Mouse (Mus musculus) mouse trophoblast stem cell (cell line): ENCODE data around the gene Kcnh4.
"Not testable (repeated sequence)": the region's sequence is repeated elsewhere in the genome, so short reads cannot be mapped to it uniquely, and the experiment has no call there.

Experiments used
- in situ Hi-C, 2 experiments: fragments of 300-500 bp; cut with MseI, MboI; formaldehyde crosslinking; loops; 2 replicates in 1 of 2; 3 replicates in 1 of 2; pipeline ENCODE4 v1.15.1; 2025

Gene Kcnh4

DNA sequence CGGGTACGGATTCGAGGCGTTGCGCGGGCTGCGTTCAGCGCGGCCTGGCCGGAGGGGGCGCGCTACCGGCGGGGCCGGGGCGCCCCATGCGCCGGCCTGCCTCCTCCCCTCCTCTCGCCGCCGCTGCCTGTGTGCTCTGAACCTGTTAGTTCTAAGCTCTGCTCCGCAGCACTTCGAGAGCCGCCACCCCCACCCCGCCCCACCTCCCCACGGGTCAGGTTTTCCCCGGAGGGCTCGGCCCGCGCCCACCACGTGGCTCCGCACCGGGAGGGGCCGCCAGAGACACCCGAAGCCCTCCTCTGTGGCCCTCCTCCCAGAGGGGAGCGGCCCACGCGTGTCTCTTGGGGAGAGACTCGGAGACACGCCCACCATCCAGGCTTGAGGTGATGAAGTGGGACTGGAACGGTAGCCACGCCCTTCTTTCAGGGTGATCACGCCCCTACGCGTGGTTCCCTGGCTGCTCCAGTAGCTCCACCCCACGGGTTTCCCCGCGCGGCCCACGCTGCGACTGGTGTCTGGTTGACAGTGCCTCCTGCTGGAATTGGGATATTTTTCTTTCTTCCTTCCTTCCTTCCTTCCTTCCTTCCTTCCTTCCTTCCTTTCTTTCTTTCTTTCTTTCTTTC lies at the start of gene Kcnh4:
TSS of gene Kcnh4 (minus strand) at position 332 of the 623 bp plus-strand sequence.
- in situ Hi-C loops = no loop called here

DNA sequence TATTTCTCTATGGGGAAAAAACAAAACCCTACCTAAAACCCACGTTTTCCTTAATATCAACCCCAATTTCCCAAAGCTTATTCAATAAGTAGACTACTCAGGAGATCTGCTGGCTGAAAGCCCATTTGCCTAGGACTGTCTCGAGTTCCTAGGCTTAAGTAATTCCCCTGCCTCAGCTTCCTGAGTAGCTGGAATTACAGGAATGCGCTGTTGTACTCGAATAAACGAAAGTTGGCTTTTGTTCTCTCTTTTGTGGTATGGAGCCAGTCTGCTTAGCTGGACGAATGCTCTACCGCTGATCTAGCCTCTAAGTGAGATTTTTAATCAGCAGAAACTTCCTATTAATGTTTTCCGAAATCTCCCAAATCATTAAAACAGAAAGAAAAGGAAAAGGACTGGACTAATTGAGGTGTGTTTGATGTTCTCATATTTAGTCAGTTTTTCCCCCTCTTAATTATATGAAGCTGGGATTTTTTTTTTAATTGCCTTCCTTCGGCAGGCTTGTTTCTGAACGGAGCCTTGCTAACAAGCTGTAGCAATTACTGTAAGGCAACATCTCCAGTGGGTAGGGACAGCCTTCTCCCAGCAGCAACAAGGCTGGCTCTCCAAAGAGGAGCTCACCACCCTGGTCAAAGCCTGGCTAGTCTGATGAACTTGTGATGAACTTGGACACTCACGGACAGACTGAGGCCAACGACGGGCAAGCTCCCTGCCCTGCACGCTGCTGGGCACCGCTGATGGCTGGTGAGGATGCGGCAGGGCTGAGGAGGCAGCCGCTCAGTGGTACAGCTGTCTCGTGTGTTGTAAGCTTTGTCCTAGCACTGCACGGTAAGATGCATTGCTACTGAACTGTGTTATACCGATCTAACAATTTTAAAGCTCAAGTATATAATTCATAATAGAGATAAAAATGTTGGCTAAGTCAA lies 46.9 kb upstream of the Kcnh4 start:
- in situ Hi-C loops = no loop called here

DNA sequence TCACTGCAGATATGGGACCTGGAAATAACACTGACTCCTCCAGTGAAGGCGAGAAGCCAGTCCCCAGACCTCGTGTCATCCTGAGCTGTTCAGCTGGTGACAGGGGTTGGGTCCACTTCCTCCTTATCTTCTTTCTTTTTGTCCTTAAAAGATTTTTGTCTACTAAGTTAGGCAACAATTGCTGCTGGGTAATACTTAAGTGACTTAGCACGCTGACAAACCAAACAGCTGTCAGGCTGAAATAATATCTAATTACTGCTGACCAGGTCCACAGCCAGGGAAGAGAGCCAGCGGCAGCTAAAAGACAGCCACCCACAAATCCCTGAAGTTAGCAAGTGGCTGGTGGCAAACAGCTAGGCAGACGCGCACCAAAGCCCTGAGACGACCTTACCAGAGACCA lies 45.8 kb upstream of the Kcnh4 start:
- in situ Hi-C loops = no loop called here

DNA sequence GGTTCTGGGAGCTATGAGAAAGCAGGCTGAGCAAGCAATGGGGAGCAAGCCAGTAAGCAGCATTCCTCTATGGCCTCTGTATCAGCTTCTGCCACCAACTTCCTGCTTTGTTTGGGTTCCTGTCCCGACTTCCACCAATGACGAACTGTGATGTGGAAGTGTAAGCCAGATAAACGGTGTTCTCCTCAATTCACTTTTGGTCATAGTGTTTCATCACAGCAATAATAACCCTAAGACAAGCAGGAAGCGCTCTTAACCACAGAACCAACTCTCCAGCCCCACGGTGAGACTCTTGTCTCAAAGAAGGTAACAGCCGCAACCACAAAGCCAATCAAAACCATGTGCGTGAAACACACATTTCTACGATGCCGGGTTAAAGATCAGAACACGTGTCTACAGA lies 44.7 kb upstream of the Kcnh4 start:
- in situ Hi-C loops = no loop called here

DNA sequence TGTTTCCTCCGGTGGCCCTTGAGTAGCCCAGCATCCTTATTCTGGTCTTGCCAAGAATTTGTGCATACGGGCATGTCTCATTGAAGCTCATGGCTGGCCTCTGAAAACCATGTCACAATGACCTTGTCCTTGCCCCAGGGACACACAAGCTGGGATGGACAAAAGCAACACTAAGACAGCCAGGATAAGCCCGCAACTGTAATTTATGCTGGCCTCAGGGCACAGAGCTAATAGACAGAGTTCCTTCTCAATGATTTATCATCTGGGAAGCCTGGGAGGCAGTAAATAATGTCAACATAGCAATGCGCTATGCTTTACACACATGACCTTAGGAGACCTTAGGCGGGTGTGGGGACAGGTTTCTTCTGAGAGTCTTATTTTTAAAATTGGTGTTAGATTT lies 39.7 kb upstream of the Kcnh4 start:
- in situ Hi-C loops = no loop called here

DNA sequence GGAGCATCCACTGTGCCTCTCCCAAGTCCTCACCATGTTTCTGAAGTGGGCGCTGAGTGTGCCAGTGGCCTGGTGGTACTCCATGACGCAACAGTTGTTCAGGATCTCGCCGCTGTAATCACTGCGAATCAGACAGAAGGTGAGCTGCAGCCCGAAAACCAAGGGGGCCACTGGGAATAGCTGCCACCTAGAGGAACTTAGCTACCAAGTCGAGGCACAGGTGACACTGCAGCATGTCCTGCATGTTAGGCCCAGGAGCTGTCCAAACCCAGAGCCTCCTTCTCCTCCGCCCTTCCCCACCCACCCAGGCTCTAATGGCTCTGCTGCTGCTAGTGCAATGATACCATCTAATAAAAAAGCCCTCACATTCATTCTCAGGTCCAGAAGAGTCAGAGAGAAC lies 36.8 kb upstream of the Kcnh4 start:
- in situ Hi-C loops = no loop called here

DNA sequence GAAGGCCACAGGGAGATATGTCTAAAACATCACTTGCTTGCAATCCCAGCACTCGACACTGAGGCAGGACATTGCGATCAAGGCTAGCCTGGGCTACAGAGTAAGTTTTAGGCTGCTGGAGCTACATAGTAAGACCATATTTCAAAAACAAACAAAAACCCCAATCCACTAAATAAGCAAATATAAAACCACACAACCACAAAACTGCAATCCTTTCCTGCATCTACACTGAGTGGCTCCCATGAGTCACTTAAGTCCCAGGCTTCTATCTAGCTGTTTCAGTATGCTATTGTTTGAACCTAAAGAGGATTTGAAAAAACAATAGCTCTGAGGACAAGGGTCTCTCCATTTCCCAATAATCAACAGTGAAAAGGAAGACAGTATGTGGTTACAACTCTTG lies 35.6 kb upstream of the Kcnh4 start:
- in situ Hi-C loops = no loop called here

DNA sequence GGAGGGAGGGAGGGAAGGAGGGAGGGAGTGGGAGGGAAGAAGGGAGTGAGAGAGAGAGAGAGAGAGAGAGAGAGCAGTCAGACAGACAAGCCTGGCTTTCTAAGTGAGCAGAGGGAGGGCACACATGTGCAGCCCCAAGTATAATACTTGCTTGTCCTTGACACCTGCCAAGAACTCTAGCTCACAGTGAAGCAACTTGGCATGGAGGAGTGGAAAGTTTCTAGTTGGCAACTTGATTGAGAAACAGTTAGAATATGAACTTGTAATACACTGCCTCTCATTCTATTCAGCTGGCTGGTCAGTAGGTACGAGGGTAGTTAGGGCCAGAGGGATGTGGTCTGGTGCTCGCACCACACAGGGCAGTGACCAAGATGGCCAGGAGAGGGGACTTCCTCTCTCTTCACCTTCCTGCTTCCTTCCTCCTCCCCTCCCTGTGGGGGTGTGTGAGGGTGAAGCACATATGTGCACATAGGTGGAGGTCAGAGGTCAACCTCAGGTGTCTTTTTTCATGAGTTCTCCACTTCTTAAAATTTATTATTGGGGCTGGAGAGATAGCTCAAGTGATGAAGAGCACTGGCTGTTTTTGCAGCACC lies 31.8 kb upstream of the Kcnh4 start:
- in situ Hi-C loops = no loop called here

DNA sequence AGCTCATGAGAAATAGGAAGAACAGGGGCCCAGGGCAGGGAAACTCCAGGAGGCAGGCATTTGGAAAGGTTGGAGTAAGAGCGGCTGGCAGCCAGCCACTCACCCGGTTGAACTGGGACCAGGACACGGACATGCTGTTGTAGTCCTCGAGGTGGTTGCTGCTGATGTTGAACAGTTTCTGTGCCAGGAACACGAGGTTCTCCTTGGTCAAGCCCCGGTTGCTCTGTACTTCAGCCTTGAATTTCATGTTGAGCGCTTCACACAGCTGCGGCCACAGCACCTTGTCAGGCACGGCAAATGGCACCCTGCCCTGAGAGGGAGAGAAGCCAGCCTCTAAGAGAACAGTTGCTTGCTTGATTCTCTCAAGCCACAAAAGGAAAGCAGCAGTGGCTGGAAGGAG lies 30.9 kb upstream of the Kcnh4 start:
- in situ Hi-C loops = not testable (repeated sequence)

DNA sequence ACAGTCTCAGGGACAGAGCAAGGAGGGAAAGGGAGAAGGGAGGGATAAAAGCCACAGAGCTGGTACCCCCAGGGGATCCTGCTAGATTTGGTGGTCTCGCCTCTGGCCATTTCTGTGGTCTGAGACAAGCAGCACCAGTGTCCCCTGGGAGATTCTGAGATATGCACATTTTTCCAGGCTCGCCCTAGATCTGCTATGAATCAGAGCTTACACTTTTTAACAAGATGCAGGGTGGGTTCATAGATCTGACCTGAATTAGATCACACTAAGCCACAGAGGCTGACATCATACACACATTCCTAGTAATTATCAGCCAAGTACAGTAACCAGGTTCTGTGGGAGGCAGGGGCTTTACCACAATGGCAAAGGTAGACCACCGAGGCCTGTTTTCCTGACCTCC lies 30.0 kb upstream of the Kcnh4 start:
- in situ Hi-C loops = no loop called here

DNA sequence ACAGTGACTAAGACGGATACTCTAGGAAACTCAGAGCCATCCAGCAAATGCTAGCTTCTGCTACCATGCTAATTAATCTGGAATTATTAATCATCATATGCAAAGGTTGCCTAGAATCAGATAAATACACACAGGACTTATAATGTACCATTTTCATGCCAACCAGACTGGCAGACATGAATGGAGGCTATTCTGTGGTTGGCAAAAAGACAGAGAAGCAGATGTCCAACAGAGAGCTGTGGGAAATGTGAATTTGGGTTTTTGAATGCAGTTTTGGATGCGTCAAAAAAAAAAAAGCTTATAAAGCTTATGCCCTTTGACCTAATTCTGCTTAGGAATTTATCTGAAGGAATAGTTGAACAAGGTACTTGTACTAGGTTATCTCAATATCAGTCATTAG lies 26.0 kb upstream of the Kcnh4 start:
- in situ Hi-C loops = no loop called here

DNA sequence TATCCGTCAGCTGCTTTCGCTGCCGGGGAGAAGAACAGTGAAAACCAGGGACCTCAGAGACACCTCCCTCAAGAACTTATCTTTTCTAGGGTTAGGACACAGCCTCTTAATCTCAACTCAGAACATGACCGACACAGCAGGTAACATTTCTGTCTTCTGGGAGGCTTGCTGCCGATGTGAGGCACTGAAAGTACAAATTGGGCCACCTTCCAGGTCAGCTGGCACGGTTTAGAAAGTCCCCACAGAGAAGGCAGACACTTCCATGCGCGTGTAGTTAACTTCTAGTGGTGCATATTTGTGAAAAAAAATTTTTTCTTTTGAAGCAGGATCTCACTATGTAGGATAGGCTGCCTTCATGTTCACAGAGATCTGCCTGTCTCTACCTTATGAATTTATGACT lies 24.5 kb upstream of the Kcnh4 start:
- in situ Hi-C loops = no loop called here

DNA sequence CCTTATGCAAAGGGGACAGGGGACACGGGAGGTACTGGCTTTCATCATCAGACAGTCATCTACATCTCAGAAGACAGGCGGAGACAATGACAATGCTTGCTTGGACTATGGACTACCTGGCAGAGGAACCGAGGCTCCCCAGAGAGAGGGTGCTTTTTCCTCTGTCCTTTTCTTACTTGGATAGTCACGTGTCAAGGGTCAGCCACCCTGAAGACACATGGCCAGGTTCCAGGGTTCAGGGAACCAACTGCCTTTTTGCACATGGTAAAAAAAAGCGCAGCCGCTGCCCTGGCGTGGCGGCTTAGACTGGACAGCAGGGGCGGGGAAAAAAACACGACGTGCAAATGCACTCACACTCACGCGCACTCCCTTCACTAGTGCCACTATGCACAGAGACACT lies 22.8 kb upstream of the Kcnh4 start:
- in situ Hi-C loops = no loop called here

DNA sequence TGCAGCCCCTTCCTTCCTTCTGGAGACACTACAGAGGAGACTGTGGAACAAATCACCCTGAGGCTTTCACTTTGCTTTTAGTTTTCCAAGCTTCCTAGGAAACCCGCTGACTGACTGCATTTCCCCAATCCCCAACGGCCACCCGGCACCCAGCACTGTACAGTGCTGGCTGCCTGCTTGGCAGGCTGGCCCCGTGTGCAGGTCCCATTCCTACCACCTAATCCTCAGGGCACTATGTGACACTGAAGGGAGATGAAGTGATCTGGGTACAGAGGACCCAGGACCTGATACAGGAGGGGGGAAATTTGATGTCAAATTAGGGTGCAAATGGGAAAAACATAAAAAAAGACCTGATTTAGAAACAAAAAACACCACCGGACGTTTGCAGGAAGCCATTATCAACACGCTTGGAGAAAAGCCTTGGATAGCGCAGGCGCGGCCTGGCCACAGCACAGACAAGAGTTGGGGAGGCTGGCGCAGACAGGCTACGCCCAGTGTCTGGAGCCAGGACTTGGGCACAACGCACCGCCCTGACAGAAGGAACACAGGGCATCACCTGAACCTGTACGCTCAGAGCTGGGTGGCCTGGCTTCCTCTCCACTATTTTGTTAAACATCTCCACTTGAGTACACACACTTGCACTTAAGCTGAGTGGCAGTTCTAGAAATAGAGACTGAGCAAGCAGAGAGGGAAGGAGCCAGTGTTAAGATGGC lies 22.2 kb upstream of the Kcnh4 start:
- in situ Hi-C loops = no loop called here

DNA sequence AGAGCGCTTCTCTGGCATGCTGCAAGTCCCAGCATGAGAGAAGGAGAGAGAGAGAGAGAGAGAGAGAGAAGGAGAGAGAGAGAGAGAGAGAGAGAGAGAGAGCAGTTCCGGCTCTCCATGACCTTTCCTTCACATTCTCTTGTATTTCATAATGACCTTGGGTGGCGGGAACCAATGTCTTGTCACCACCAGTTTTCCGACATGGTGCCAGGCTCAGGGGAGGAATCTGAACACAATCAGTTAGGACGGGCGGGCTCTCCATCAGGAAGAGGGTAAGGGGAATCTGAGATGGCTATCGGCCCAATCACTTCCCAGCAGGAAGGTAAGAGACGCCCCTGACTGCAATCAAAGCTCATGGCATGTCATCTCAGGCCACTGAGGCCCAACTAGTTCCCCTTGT lies 20.5 kb upstream of the Kcnh4 start:
- in situ Hi-C loops = no loop called here

DNA sequence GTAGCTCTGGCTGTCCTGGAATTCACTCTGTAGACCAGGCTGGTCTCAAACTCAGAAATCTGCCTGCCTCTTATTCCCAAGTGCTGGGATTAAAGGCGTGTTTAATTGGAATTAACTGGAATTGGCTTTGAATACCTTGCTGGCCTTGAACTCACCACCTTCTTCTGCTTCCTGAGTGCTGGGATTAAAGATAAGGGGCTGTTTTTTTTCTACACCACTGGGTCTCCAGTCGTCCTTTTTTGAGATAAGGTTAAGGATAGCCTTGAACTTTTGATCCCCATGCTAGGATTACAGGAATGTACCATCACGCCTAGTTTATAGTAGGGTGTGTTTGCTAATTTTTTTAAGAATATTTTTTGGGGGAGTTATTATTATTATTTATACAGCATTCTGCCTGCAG lies 18.3 kb upstream of the Kcnh4 start:
- in situ Hi-C loops = no loop called here

DNA sequence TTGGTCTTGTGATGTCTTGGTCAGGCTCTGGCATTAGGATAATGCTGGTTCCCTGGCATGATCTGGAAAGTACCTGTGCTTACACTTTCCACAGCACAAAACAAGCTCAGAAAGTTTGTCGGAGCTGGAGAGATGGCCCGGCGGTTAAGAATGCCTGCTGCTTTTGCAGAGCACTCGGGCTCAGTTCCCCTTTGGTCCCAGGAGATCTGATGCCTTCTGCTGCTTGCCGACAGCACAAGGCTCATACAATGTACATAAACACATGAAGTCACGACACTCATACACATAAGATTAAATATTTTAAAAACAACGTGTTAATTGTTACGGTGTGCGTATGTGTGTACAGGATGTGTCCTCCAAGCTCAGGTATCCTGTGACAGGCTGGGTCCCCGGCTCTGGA lies 16.2 kb upstream of the Kcnh4 start:
- in situ Hi-C loops = no loop called here

DNA sequence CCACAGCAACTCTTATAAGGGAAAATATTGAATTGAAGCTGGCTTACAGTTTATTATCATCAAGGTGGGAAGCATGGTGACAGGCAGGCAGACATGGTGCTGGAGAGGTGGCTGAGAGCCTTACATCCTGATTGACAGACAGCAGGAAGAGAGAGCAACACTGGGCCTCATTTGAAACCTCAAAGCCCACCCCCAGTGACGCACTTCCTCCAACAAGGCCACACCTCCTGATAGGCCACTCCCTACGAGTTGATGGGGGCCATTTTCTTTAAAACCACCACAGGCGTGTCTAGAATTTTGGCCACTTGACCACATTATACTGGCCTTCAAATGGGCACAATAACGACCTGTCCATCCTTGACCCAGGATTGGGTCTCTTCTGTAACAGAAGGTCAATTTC lies 14.5 kb upstream of the Kcnh4 start:
- in situ Hi-C loops = no loop called here

DNA sequence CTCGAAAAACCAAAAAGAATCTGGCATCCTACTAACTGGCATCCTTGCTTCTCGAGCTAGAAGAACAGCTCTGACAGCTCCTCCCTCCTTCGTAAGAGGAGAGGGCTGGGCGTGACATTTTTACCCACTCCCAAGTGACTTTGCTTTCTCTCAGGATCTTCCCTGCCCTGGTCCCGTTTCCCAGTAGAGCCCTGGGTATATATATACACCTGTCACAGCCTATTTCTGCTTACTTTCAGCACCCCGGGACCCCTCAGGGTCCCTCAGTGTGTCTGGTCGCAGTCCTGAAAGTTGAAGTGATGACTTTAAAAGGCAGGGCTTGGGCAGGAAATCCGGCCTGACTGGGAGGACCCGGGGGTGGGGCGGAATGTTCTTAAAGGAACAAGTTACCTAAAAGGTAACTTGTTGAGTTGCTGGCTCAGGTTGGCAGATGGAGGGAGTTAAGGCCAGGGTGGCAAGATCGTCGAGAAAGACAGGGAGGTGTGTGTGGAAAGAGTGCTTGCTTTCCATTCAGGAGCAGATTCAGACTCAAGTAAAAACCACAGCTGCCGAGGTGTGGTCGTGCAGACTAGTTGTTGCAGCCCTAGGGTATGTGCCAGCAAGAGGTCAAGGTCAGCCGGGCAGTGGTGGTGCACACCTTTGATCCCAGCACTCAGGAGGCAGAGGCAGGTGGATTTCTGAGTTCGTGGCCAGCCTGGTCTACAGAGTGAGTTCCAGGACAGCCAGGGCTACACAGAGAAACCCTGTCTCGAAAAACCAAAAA lies 11.1 kb upstream of the Kcnh4 start, which contains the start of gene Ghdc:
TSS of gene Ghdc (minus strand) at position 312 of the 763 bp plus-strand sequence.
- in situ Hi-C loops = no loop called here

DNA sequence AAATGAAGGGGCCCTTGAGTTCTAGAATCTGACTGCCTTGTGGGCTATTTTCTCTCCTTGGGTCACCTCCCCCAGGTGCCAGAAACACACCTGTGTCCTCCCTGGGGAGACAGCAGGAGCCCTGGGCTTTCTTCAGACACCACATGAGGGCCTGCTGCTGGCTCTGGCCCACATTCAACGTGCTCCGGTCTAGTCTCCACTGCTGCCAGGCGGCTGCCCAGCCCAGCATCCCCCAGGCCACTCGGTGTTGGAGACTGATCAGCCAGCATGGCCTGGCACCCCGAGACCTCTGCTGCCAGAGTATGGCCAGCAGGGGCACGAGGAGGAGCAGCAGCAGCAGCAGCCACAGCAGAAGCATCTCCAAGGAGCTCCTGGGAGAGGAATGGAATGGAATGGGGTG lies 10.2 kb upstream of the Kcnh4 start:
- in situ Hi-C loops = no loop called here

DNA sequence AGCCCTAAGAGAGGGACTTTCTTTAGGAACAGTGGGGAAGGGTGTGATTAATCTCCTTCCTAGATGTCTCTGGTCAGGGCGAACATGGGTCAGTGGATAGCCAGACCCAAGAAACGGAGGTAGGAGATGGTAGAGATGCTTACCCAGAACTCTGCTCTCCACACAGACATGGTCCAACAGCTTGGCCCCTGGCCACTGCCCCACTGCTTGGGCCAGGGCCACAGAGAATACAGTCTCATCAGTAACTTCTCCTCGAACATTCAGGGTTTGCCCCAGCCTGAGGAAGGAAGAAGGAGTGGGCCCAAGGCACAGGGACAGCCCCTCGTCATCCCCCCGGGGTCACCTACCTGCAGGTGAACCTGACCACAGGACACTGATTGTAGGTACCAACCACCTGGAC lies 8.1 kb upstream of the Kcnh4 start:
- in situ Hi-C loops = no loop called here
